Mouse (Mus musculus) heart, embryonic 13.5 days (tissue): ENCODE results near the gene Ppargc1a. TPM values are rescaled to one million over a fixed set of nuclear protein-coding genes. Genes with fewer than 3 reads are reported as not detected.
A peak's percentile ranks its signal among the peaks of the same experiment; 100 is the strongest.

Experiments
- ATAC-seq: fragments of 200-750 bp; cut with Nextera tagmentation; 2 replicates; pipeline ENCODE4 v1.8.0; 2017; ENCODE audit warnings: moderate TSS enrichment; ENCODE audit not compliant: insufficient number of reproducible peaks, low FRiP score, low TSS enrichment; ENCODE audit errors: extremely low read depth
- H3K27ac ChIP-seq: fragments of 300-500 bp; sonication (generic); replicated peaks from 2 replicates; pipeline ENCODE4 v1.5.1; 2015; ENCODE audit warnings: moderate library complexity, mild to moderate bottlenecking, inconsistent platforms
- H3K27me3 ChIP-seq: fragments of 300-500 bp; sonication (generic); replicated peaks from 2 replicates; pipeline ENCODE4 v1.6.1; 2015; ENCODE audit warnings: mild to moderate bottlenecking, inconsistent platforms
- H3K36me3 ChIP-seq: fragments of 300-500 bp; sonication (generic); 2 replicates; pipeline ENCODE4 v1.6.1; 2015; ENCODE audit warnings: mild to moderate bottlenecking, inconsistent platforms
- H3K4me1 ChIP-seq: fragments of 300-500 bp; sonication (generic); 2 replicates; pipeline ENCODE4 v1.6.1; 2015; ENCODE audit warnings: inconsistent platforms
- H3K4me2 ChIP-seq: fragments of 300-500 bp; sonication (generic); 2 replicates; pipeline ENCODE4 v1.6.1; 2015; ENCODE audit warnings: inconsistent platforms, mild to moderate bottlenecking, moderate library complexity
- H3K4me3 ChIP-seq: fragments of 300-500 bp; sonication (generic); 2 replicates; pipeline ENCODE4 v1.5.1; 2015; ENCODE audit warnings: moderate library complexity, mild to moderate bottlenecking, inconsistent platforms
- H3K9ac ChIP-seq: fragments of 300-500 bp; sonication (generic); 2 replicates; pipeline ENCODE4 v1.6.1; 2015; ENCODE audit warnings: inconsistent platforms, mild to moderate bottlenecking, moderate library complexity
- H3K9me3 ChIP-seq: fragments of 300-500 bp; sonication (generic); 2 replicates; pipeline ENCODE4 v1.6.1; 2016; ENCODE audit warnings: inconsistent platforms
- WGBS: fragments of 180-500 bp; shearing (Covaris S2); methylation state at CpG from one replicate; pipeline ENCODE4 v1.1.7; 2015; ENCODE audit warnings: mixed read lengths; 5-methylcytosine and 5-hydroxymethylcytosine counted together
- polyA plus RNA-seq: library from polyadenylated mRNA; unstranded; fragments of >200 nt; fragmentation: Nextera tagmentation; extraction: Ambion mirVana; gene quantifications from 2 replicates; pipeline ENCODE4 v1.2.1, GENCODE M21; 2015

Ppargc1a gene
- polyA plus RNA-seq, 1 experiment from 2014 or later, result 44.7 TPM

DNA sequence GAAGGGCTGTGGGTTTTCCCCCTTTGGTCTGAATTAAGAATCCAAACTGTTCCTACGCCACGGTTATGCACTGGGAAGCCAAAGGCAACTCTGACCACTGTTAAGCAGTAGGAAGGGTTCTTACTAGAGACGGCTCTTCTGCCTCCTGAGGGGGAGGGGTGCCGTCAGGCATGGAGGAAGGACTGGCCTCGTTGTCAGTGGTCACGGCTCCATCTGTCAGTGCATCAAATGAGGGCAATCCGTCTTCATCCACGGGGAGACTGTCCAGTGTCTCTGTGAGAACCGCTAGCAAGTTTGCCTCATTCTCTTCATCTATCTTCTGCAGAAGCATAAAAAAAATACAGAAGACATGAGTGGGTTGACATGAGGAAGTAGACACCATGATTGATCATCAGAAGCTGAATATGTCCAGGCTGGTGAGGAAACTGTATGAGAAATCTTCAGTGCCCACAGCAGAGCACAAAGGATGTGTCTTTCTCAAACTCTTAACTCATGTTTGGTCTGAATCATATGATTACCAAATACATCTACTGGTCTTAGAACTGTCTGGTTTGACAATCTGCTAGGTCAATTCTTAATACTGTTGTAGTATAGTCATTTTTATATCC lies 69.5 kb downstream of the Ppargc1a start:
- ATAC-seq, result no peak
- H3K4me3 ChIP-seq, result no peak overlapping the region
- peaks cover 34% of the 10 kb centered on the region for H3K36me3 ChIP-seq
- no peak overlapping the region for H3K4me2 ChIP-seq
- H3K9ac ChIP-seq, result no peak overlapping the region
- 42% methylated on average over 9 of the region's 9 CpGs for WGBS
- no peak overlapping the region for H3K27ac ChIP-seq
- no peaks in the 10 kb centered on the region for H3K27me3 ChIP-seq
- H3K4me1 ChIP-seq, result peaks cover 2% of the 10 kb centered on the region; the same call in 1 of the 2 replicates
- no peaks in the 10 kb centered on the region for H3K9me3 ChIP-seq

DNA sequence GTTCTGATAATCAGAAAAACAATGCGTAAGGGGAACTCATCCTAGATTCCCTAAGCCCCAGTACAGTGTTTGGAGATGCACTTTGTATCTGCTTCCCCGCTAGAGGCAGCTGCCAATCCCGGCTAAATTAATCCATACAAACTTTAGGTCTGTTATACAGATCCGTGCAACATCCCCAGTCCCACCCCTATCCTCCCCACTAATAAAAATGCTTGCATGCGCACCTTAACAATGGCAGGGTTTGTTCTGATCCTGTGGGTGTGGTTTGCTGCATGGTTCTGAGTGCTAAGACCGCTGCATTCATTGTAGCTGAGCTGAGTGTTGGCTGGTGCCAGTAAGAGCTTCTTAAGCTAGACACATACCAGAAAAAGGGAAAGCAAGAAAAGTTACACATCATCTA lies 72.1 kb downstream of the Ppargc1a start:
- no peaks in the 10 kb centered on the region for H3K27me3 ChIP-seq
- H3K4me2 ChIP-seq, result no peak overlapping the region
- H3K36me3 ChIP-seq, result peaks cover 40% of the 10 kb centered on the region
- H3K4me3 ChIP-seq, result no peak overlapping the region
- no peak overlapping the region for H3K9ac ChIP-seq
- 73% methylated on average over 6 of the region's 6 CpGs for WGBS
- no peak overlapping the region for H3K27ac ChIP-seq
- H3K4me1 ChIP-seq, result 0 out of 2 replicates have a peak, but pooled peaks cover 8% of the 10 kb centered on the region
- ATAC-seq, result no peak
- H3K9me3 ChIP-seq, result no peaks in the 10 kb centered on the region

DNA sequence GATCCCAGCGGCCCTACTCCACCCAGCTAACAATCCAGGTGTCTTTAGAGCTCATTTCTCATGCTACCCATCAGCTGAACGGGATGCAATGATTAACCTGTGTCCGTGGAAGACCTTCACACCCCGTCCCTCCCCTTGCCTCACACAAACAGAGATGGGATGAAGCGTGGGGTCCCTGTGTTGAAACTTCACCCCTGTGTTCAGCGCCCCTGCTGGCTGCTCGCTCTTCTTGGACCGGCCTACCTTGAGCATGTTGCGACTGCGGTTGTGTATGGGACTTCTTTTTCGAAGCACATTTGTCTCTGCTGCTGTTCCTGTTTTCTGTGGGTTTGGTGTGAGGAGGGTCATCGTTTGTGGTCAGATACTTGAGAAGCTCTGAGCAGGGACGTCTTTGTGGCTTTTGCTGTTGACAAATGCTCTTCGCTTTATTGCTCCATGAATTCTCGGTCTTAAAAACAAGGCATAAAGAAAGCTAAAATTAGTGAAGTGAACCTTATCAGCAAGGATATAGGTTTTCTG lies 73.1 kb downstream of the Ppargc1a start:
- no peak for ATAC-seq
- H3K4me1 ChIP-seq, result 0 out of 2 replicates have a peak, but pooled peaks cover 8% of the 10 kb centered on the region
- no peak overlapping the region for H3K4me3 ChIP-seq
- no peaks in the 10 kb centered on the region for H3K9me3 ChIP-seq
- no peak overlapping the region for H3K9ac ChIP-seq
- H3K4me2 ChIP-seq, result no peak overlapping the region
- 71% methylated on average over 15 of the region's 15 CpGs for WGBS
- H3K36me3 ChIP-seq, result peaks cover 40% of the 10 kb centered on the region
- H3K27me3 ChIP-seq, result no peaks in the 10 kb centered on the region
- H3K27ac ChIP-seq, result no peak overlapping the region

DNA sequence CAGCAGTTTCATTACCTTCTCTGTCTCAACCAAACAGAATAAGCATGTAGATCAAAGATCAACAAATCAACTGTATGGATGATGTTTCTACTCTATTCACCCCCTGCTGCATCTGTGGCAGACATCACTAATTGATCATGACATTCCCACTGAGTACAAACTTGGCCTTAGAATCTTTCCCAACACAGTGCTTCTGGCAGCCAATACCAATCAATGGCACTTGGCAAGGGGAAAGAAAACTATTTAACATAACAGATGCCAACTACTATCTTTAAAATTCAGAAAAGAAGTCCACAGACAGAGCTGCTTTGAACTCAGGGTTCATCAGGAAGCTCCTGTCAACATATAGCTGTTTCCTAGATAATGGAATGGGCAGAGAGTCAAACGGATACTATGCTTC lies 83.8 kb downstream of the Ppargc1a start:
- ATAC-seq, result no peak
- 26% methylated on average over 1 of the region's 1 CpGs for whole genome bisulfite sequencing
- no peaks in the 10 kb centered on the region for H3K27me3 ChIP-seq
- no peaks in the 10 kb centered on the region for H3K9me3 ChIP-seq
- H3K4me2 ChIP-seq, result no peak overlapping the region
- no peak overlapping the region for H3K27ac ChIP-seq
- no peak overlapping the region for H3K4me3 ChIP-seq
- peaks cover 20% of the 10 kb centered on the region for H3K4me1 ChIP-seq
- no peak overlapping the region for H3K9ac ChIP-seq
- peaks cover 40% of the 10 kb centered on the region for H3K36me3 ChIP-seq

DNA sequence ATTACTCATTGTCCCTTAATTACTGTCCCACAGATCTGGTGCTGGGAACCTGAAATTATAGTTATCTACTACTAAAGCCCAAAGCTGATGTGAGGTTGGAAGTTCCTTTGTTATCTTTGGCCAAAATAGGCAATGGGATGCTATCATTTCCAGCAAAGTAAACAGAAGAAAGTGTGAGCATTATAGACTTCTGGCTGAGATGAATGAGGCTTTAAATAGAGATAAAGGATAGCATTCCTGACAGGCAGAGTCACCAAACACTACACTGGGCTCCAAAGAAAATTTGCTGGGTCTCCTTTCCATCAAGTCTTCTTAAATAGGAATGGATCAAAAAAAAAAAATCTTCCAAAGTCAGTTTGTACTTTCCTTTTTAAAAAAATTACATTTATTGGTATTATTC lies 87.7 kb downstream of the Ppargc1a start:
- Histone ChIP-seq H3K9me3 (no peaks in the 10 kb centered on the region), H3K27ac (peak overlapping the region; percentile 68), H3K4me3 (no peak overlapping the region), H3K9ac (no peak overlapping the region), H3K36me3 (peaks cover 25% of the 10 kb centered on the region), H3K4me1 (peaks cover 41% of the 10 kb centered on the region), H3K27me3 (no peaks in the 10 kb centered on the region), H3K4me2 (no peak overlapping the region)
- peak; percentile 38; the same call in 1 of the 2 replicates for ATAC-seq

DNA sequence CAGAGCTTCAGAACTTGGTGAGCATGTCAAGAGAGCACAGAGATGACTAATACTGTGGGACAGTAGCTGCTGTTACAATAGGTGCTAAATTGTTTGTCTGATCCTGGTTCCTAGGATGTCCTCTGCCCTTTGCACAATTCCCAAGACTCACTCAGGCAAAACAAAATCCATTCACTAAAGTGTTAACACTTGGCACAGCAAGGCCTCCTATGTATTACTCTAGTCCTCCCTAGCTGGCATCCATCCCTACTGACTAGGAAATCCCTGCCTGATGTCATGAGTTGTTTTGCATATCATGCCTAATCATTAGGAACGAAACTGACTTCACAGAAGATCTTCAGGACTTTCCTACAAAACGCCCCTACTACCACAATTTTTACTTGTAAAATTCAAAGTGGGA lies 88.1 kb downstream of the Ppargc1a start:
- WGBS, result 18% methylated on average over 2 of the region's 2 CpGs
- no peak overlapping the region for H3K4me3 ChIP-seq
- H3K9ac ChIP-seq, result peak overlapping the region; percentile 45; the same call in 1 of the 2 replicates
- H3K9me3 ChIP-seq, result no peaks in the 10 kb centered on the region
- peak overlapping the region; percentile 68 for H3K27ac ChIP-seq
- H3K4me2 ChIP-seq, result no peak overlapping the region
- no peaks in the 10 kb centered on the region for H3K27me3 ChIP-seq
- no peak for ATAC-seq
- H3K4me1 ChIP-seq, result peaks cover 41% of the 10 kb centered on the region
- H3K36me3 ChIP-seq, result peaks cover 26% of the 10 kb centered on the region

DNA sequence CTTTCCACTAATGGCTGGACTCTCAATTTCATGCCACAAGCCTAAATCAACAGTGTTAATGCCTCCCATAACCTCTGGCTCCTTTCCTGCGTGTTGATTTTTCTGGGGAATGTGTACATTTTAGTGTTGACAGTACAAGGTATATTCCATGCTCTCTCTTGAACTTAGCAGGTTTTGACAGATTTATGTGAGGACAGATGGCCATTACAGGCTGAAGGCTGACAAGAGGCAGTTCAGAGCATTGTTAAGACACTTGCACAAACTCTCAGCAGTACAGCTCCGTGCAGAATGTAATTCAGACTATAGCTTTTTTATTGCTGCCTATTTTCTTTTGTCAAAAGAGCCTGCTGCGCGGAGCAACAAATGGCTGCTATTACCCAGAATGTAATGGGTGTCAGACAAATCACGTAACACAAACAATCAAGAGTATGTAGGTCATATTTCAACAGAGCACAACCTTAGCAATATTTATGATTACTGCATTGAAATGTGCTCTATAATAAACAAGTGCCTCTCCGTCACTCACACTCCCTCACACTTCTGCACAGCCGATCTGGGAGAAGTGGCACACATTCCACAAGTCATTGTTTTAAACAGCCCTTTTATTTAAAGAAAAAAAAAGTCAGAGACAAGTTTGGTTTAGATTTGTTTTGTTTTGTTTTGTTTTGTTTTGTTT lies 89.1 kb downstream of the Ppargc1a start:
- no peak overlapping the region for H3K4me2 ChIP-seq

DNA sequence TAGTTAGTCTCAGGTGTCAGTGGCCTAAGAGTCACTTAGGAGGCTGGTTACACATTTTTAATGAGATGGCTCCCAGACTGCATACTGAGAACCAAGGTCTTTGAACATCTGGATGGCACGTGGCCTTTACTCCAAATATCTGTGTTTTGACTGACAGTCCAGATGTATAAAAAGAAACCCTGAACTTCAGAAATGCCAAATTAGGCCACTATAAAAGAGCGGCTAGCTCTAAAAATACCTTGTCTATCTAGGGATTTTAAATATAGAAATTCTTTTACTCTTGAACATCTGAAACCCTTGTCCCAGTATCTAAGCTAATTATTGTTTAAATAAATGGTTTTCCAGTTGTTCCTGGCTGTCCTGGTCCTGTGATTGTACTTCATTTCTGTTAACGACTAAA lies 90.4 kb downstream of the Ppargc1a start:
- H3K9ac ChIP-seq, result no peak overlapping the region
- H3K4me3 ChIP-seq, result no peak overlapping the region
- H3K4me2 ChIP-seq, result no peak overlapping the region
- peak overlapping the region; percentile 51; the same call in 1 of the 2 replicates for H3K27ac ChIP-seq
- H3K36me3 ChIP-seq, result peaks cover 29% of the 10 kb centered on the region
- WGBS, result 40% methylated on average over 3 of the region's 3 CpGs
- no peak for ATAC-seq
- H3K9me3 ChIP-seq, result no peaks in the 10 kb centered on the region
- peaks cover 37% of the 10 kb centered on the region for H3K4me1 ChIP-seq
- no peaks in the 10 kb centered on the region for H3K27me3 ChIP-seq

More for the DNA sequence above, 89.1 kb downstream of the Ppargc1a start:
- peaks cover 37% of the 10 kb centered on the region for H3K4me1 ChIP-seq
- H3K36me3 ChIP-seq, result peaks cover 28% of the 10 kb centered on the region
- no peaks in the 10 kb centered on the region for H3K27me3 ChIP-seq
- 33% methylated on average over 7 of the region's 7 CpGs for WGBS
- H3K4me3 ChIP-seq, result no peak overlapping the region
- peak overlapping the region; percentile 68 for H3K27ac ChIP-seq
- H3K9me3 ChIP-seq, result no peaks in the 10 kb centered on the region
- H3K9ac ChIP-seq, result no peak overlapping the region
- ATAC-seq, result no peak

DNA sequence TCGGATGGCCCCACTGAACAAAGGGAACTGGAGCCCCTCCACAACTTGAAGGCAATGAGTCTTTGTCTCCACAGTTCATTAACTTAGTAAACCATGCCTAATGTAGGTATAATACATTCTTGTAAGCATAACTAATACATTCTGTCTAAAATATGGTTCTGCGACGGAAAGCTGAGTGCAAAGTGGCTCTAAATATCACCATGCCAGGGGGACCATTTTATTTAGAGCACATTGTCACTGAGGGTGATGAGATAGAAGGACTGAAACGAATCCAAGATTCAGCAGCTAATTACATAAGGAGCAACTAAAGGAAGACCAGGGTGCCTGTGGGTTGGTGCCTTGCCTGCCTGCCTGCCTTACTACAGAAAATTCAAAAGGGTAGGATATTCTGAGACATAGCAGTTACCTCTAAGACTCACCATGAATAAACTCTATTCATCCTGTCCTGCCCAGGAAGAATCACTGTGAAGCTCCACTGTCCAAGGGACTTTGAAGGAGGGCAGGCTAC lies 92.4 kb downstream of the Ppargc1a start:
- Histone ChIP-seq H3K36me3 (peaks cover 41% of the 10 kb centered on the region), H3K4me3 (no peak overlapping the region), H3K9ac (no peak overlapping the region), H3K4me2 (no peak overlapping the region), H3K27me3 (no peaks in the 10 kb centered on the region), H3K9me3 (no peaks in the 10 kb centered on the region), H3K4me1 (peaks cover 35% of the 10 kb centered on the region), H3K27ac (0 out of 2 replicates have a peak overlapping the region, but pooled peaks have one; percentile 21)
- ATAC-seq, result no peak
- WGBS, result 80% methylated on average over 4 of the region's 4 CpGs

DNA sequence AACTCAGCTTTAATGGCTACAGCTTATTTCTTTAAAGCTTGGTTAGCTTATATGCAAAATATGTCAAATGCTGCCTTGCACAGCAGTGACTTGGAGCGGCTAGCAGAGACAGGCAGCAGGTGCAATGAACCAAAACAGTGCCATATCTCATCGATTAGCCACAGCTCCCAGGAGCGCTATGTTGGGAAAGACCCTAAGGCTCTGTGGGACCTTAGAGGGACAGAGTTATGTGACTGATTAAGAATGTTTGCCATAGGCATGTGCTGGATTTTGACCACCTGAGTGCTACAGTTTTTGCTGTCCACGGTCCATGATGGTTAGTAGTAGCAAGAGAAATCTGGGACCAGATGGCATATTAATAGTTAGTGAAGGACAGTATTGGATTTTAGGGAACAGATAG lies 95.9 kb downstream of the Ppargc1a start:
- peaks cover under 1% of the 10 kb centered on the region for H3K4me1 ChIP-seq
- H3K9ac ChIP-seq, result no peak overlapping the region
- peaks cover 50% of the 10 kb centered on the region for H3K36me3 ChIP-seq
- H3K4me2 ChIP-seq, result no peak overlapping the region
- no peak overlapping the region for H3K27ac ChIP-seq
- no peaks in the 10 kb centered on the region for H3K27me3 ChIP-seq
- WGBS, result 86% methylated on average over 4 of the region's 4 CpGs
- no peak overlapping the region for H3K4me3 ChIP-seq
- ATAC-seq, result no peak
- H3K9me3 ChIP-seq, result no peaks in the 10 kb centered on the region

DNA sequence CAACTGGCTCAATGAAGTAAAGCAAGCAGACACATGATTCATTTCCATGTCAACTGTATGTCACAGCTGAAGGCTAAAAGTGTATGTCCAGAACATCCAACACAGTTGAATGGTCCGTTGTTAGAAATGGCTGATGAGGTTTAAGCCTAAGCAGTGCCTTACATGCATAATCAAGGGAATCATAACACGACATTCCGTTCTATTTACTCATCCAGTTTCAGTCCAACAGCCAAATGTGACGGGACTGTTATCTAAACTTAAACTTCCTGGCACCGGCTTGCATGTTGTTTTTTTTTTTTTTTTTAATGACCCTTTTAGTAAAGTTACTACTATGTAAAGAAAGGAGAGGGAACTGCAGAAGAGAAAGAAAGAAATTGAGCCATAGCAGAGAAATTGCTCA lies 101.5 kb downstream of the Ppargc1a start:
- Histone ChIP-seq H3K4me1 (peaks cover 12% of the 10 kb centered on the region), H3K27me3 (no peaks in the 10 kb centered on the region), H3K9me3 (no peaks in the 10 kb centered on the region), H3K4me2 (no peak overlapping the region), H3K36me3 (peaks cover 41% of the 10 kb centered on the region), H3K9ac (no peak overlapping the region), H3K4me3 (no peak overlapping the region), H3K27ac (peak overlapping the region; percentile 42; the same call in 1 of the 2 replicates)
- ATAC-seq, result no peak
- WGBS, result 36% methylated on average over 5 of the region's 5 CpGs
